10 mouse cellular contexts compared by ENCODE assay signal in the genomic region with DNA sequence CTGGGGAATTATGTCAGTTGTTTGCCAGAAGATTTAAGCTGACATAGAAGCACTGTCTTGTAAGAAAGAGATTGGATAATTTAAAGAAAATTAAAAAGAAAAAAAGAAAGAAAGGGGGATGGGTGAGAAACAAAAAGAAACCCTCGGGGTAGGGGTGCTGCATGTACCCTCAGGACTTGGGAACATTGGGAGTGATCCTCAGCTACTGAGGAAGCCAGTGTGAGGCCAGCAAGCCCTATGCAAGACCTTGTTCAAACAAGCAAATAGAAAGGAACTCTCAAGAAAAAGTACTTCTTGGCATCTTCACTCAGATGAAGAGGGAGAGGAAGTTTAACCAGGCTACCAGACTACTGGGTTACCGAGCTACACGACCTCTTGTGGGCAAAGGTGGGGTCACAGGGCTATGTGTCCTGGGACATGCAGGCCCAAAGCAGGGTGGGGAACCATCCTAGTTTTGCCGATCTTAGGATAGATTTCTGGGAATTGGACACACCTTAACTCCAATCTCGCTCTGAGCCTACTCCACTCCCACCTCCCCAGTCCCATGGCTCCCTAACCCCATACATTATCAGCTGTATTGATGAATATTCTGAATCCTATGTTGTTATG. TPM values are rescaled to one million over a fixed set of nuclear protein-coding genes. Genes with fewer than 3 reads are reported as not detected.
DNase-seq lines count a peak whose midpoint lies in the region; ATAC-seq and TF ChIP-seq lines count a peak whose summit lies in the region.
"Had no signal": no experiment of that assay in that cellular context is flagged by ENCODE, and none has a peak within 500 bp of the region (broad histone marks: within the 10 kb centered on the region; RNA-seq: fewer than 3 reads in every experiment).

No protein-coding gene starts in this region.

- peak overlapping the region; percentile 15; the same call in 1 of the 2 replicates for H3K4me2 ChIP-seq in liver, embryonic 13.5 days

- no peak overlapping the region for H3K4me3 ChIP-seq in liver, embryonic 13.5 days (replicated peaks)

- peak; percentile 72 for DNase-seq in CD4-positive, CD25-positive, alpha-beta regulatory T cell, adult 2 months (ENCODE audit: low read depth, low spot score)
- no peak for DNase-seq in Patski (ENCODE audit: low read depth, low spot score)
- DNase-seq in liver, embryonic 13.5 days: no peak
- DNase-seq in neural tube, embryonic 10.5 days (ENCODE audit: extremely low spot score, low spot score): no peak
- DNase-seq in layer of hippocampus, adult 11-12 months (ENCODE audit: low spot score): no peak
- no peak for DNase-seq in left cerebral cortex, postnatal 36 days (ENCODE audit: low spot score in 2 of 2)
- DNase-seq in frontal cortex, postnatal 36 days (ENCODE audit: low spot score in 2 of 2): no peak
- DNase-seq: gastrocnemius, postnatal 25 days had no signal

- H3K9ac ChIP-seq in liver, embryonic 13.5 days: 0 out of 2 replicates have a peak overlapping the region, but pooled peaks have one; percentile 2

- ATAC-seq in Patski: peak; percentile 65
- peak; percentile 36 for ATAC-seq in liver, embryonic 13.5 days (ENCODE audit: low read depth)
- peak; percentile 91 for ATAC-seq in neutrophil, adult 5-6 weeks (ENCODE audit: extremely low read depth, insufficient number of reproducible peaks, low FRiP score, poor library complexity, severe bottlenecking)

- H3K36me3 ChIP-seq in liver, embryonic 13.5 days: no peaks in the 10 kb centered on the region

- no peaks in the 10 kb centered on the region for H3K9me3 ChIP-seq in liver, embryonic 13.5 days (replicated peaks)

- in situ Hi-C loops in Patski (cut with MboI; ENCODE audit: low pct_unique_long_range_greater_than_20kb): loop anchor here (25.0 kb wide), 1 partner anchor 656 kb away; the partner anchor contains the start of gene Glcci1

- POLR2A ChIA-PET in Patski (lab: Charles Lee): no interaction called here

- CTCF ChIA-PET in Patski (lab: Charles Lee): interaction anchor here (1.1 to 2.1 kb wide), 4 partner anchors 10 to 27 kb away, joined by 3 to 8 read pairs (median 5); no protein-coding TSS in a partner anchor

- H3K27me3 ChIP-seq in Patski: no peaks in the 10 kb centered on the region
- no peaks in the 10 kb centered on the region for H3K27me3 ChIP-seq in liver, embryonic 13.5 days

- WGBS in liver, embryonic 13.5 days (ENCODE audit: insufficient replicate concordance): 31% methylated on average over 5 of the region's 5 CpGs

- intact Hi-C loops in left cerebral cortex, postnatal 36 days (cut with DNase I): no loop called here

- H3K4me1 ChIP-seq in liver, embryonic 13.5 days (replicated peaks): peaks cover 65% of the 10 kb centered on the region

- TF ChIP-seq CTCF in Patski (IDR thresholded peaks at IDR 0.05): peak; percentile 50

- peak overlapping the region; percentile 81 for H3K27ac ChIP-seq in liver, embryonic 13.5 days
- H3K27ac ChIP-seq: kidney, postnatal 0 days had no signal

RNA-seq across cellular contexts. Expression of gene C1galt1, which starts 12.1 kb away (rescaled TPM):
- polyA plus RNA-seq in Patski (2021): 27.5 TPM
- 4.0 and 5.1 TPM in 2 replicates for polyA plus RNA-seq in liver, embryonic 13.5 days (2015; fragmentation: Nextera tagmentation; extraction: Ambion mirVana)
- total RNA-seq in neutrophil, adult 5-6 weeks (2017): 47.1 and 50.4 TPM in 2 replicates
- 10 to 100 TPM; 14.2 to 14.3 TPM for total RNA-seq in left cerebral cortex, postnatal 36 days (2021)

Comparison
In these comparisons a context has a peak if more than half of its experiments do, and no peak if none do; other contexts are left out.
1. ATAC-seq: peak in every context shown above with its lines; median percentile 91 in neutrophil, adult 5-6 weeks; 65 in Patski; 36 in liver, embryonic 13.5 days.